Mouse (Mus musculus): Measurements from ENCODE around the gene Spdya. TPM values are rescaled to one million over a fixed set of nuclear protein-coding genes. Genes with fewer than 3 reads are reported as not detected.
"Not testable (repeated sequence)": the region's sequence is repeated elsewhere in the genome, so short reads cannot be mapped to it uniquely, and the experiment has no call there.

The Spdya gene
- total RNA-seq, 2 experiments from 2014 or later, result 0.14 TPM; not detected in 1

GRCm38 (mm10) chr17:71617033-71617362, 65.1 kb downstream of the Spdya start:
- no peak for DNase-seq (ENCODE audit: low spot score)
- intact Hi-C loops (cut with DNase I), result loop anchor here (10.0 kb wide), 1 partner anchor 92 kb away; the partner anchor contains the start of gene Ndc80

GRCm38 (mm10) chr17:71617974-71618373, 66.1 kb downstream of the Spdya start:
- intact Hi-C loops (cut with DNase I), result loop anchor here (10.0 kb wide), 1 partner anchor 93 kb away; the partner anchor contains the start of gene Ndc80
- no peak for DNase-seq (ENCODE audit: low spot score)

- no peak for DNase-seq (ENCODE audit: low spot score)
- intact Hi-C loops (cut with DNase I), result no loop called here
These were observed 79.9 kb downstream of the Spdya start for GRCm38 (mm10) chr17:71631806-71632205.

- no peak for DNase-seq (ENCODE audit: low spot score)
- intact Hi-C loops (cut with DNase I), result no loop called here
These were observed 81.5 kb downstream of the Spdya start for GRCm38 (mm10) chr17:71633350-71633749.

- no peak for DNase-seq (ENCODE audit: low spot score)
- intact Hi-C loops (cut with DNase I), result no loop called here
These were observed 84.9 kb downstream of the Spdya start for GRCm38 (mm10) chr17:71636786-71637185.

- no peak for DNase-seq (ENCODE audit: low spot score)
- intact Hi-C loops (cut with DNase I), result no loop called here
These were observed 85.9 kb downstream of the Spdya start for GRCm38 (mm10) chr17:71637750-71638265.

- intact Hi-C loops (cut with DNase I); DNase-seq (ENCODE audit: low spot score): not testable (repeated sequence)
These were observed 87.2 kb downstream of the Spdya start for GRCm38 (mm10) chr17:71639056-71639455.

Other genes starting within 250 kb of the Spdya start
- gene Emilin2, start 240.1 kb upstream of the Spdya start, total RNA-seq (2021), result 10 to 100 TPM; 64.3 to 73.1 TPM
- 1 to 10 TPM; 1.0 to 1.5 TPM for gene Gm4707, start 92.1 kb upstream of the Spdya start, total RNA-seq (2021)
- gene Smchd1, start 76.7 kb upstream of the Spdya start, total RNA-seq (2021), result 10 to 100 TPM; 18.0 to 19.7 TPM
- 1 to 10 TPM; 1.1 TPM for gene Ndc80, start 25.2 kb upstream of the Spdya start, total RNA-seq (2021)
- gene Wdr43, start 63.8 kb downstream of the Spdya start, total RNA-seq (2021), result 10 to 100 TPM; 18.4 to 19.0 TPM
- gene Togaram2, start 121.2 kb downstream of the Spdya start, total RNA-seq (2021), result 1 to 10 TPM; 4.1 to 5.2 TPM
- gene Pcare, start 200.8 kb downstream of the Spdya start, total RNA-seq (2021), result under 1 TPM; 0.36 to 0.44 TPM
- gene Clip4, start 216.4 kb downstream of the Spdya start, total RNA-seq (2021), result 100 to 1,000 TPM; 216 to 251 TPM

Data from heart, postnatal 25 days (tissue).